Mouse (Mus musculus): Measurements from ENCODE around the gene Kdm8. TPM values are rescaled to one million over a fixed set of nuclear protein-coding genes. Genes with fewer than 3 reads are reported as not detected.

Gene Kdm8
- total and polyA plus RNA-seq, 2 experiments from 2014 or later: 3.8 to 4.0 TPM

DNA sequence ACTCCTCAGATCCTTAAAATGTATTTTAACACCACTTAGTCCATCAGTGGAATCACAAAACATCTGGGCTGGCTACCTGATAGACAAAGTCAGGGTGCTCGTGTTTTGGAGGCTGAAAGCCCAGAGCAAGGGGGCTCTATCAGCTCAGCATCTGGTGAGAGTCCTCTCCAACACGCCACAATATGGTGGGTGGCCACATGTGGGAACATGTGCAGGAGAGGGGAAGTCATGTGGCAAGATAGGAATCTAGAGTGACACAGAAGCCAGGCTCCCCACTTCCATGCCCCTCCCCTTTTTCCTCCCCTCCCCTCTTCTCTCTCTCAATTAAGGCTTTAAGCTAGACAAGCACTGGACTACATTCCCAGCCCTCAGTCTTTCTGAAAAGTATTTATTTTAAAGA, 67.4 kb downstream of the Kdm8 start:
- H3K36me3 ChIP-seq (replicated peaks; ENCODE audit: control insufficient read depth, insufficient read depth, low read length): no peaks in the 10 kb centered on the region
- WGBS: 70% methylated on average over 2 of the region's 2 CpGs
- DNase-seq (ENCODE audit: low spot score): no peak
- H3K9ac ChIP-seq (replicated peaks; ENCODE audit: low read depth, low read length): no peak overlapping the region
- TF ChIP-seq CTCF (IDR thresholded peaks at IDR 0.05; ENCODE audit: low read depth): no peak
- no peak for TF ChIP-seq EP300 (IDR thresholded peaks at IDR 0.05; ENCODE audit: low read depth)
- no peaks in the 10 kb centered on the region for H3K4me1 ChIP-seq (ENCODE audit: control insufficient read depth, insufficient read depth)
- no peak overlapping the region for H3K27ac ChIP-seq (ENCODE audit: low read depth)
- H3K4me3 ChIP-seq (ENCODE audit: low read depth, low read length): no peak overlapping the region
- ATAC-seq (ENCODE audit: insufficient read depth, low read depth): no peak
- H3K9me3 ChIP-seq (replicated peaks; ENCODE audit: control insufficient read depth, low read length): no peaks in the 10 kb centered on the region
- no peak overlapping the region for H3K4me2 ChIP-seq (ENCODE audit: low read depth, low read length)
- no peaks in the 10 kb centered on the region for H3K27me3 ChIP-seq (ENCODE audit: control insufficient read depth, insufficient read depth, low read length)

Other genes starting within 250 kb of the Kdm8 start
- 37.0 and 50.3 TPM in 2 replicates for gene Nsmce1, start 46.9 kb downstream of the Kdm8 start, total RNA-seq (2014; rRNA removed; ENCODE audit: low replicate concordance)
- 96.0 and 96.4 TPM in 2 replicates for gene Nsmce1, start 46.9 kb downstream of the Kdm8 start, polyA plus RNA-seq (2015; fragmentation: Nextera tagmentation; extraction: Ambion mirVana)
- gene Il4ra, start 107.4 kb downstream of the Kdm8 start, total RNA-seq (2014; rRNA removed; ENCODE audit: low replicate concordance): 19.5 and 30.7 TPM in 2 replicates
- 4.8 and 5.1 TPM in 2 replicates for gene Il4ra, start 107.4 kb downstream of the Kdm8 start, polyA plus RNA-seq (2015; fragmentation: Nextera tagmentation; extraction: Ambion mirVana)
- 0.19 TPM in 1 of 2 replicates, not detected in the other for gene Il21r, start 158.8 kb downstream of the Kdm8 start, total RNA-seq (2014; rRNA removed; ENCODE audit: low replicate concordance)
- gene Il21r, start 158.8 kb downstream of the Kdm8 start, polyA plus RNA-seq (2015; fragmentation: Nextera tagmentation; extraction: Ambion mirVana): 0.12 and 0.19 TPM in 2 replicates